Mouse (Mus musculus) lung, postnatal 0 days (tissue): Measurements from ENCODE around the gene Sptlc2. TPM values are rescaled to one million over a fixed set of nuclear protein-coding genes. Genes with fewer than 3 reads are reported as not detected.

Source experiments
- ATAC-seq: fragments of 200-750 bp; cut with Nextera tagmentation; 2 replicates; pipeline ENCODE4 v1.8.0; 2017; ENCODE audit warnings: moderate library complexity
- DNase-seq: peaks from one replicate; pipeline ENCODE4 v3.0.0-alpha.2; 2016; ENCODE audit warnings: low spot score
- H3K27ac ChIP-seq: fragments of 300-500 bp; sonication (generic); 2 replicates; pipeline ENCODE4 v1.5.1; 2014; ENCODE audit warnings: antibody characterized with exemption, mild to moderate bottlenecking, low read length, mixed read lengths
- H3K27me3 ChIP-seq: fragments of 300-500 bp; sonication (generic); replicated peaks from 2 replicates; pipeline ENCODE4 v1.6.1; 2014; ENCODE audit warnings: low read length, mixed read lengths; ENCODE audit not compliant: insufficient read depth
- H3K36me3 ChIP-seq: fragments of 300-500 bp; sonication (generic); 2 replicates; pipeline ENCODE4 v1.6.1; 2014; ENCODE audit warnings: low read length, mixed read lengths; ENCODE audit not compliant: insufficient read depth
- H3K4me1 ChIP-seq: fragments of 300-500 bp; sonication (generic); 2 replicates; pipeline ENCODE4 v1.6.1; 2014; ENCODE audit warnings: antibody characterized with exemption, low read depth, low read length, mixed read lengths; ENCODE audit not compliant: insufficient read depth
- H3K4me2 ChIP-seq: fragments of 300-500 bp; sonication (generic); replicated peaks from 2 replicates; pipeline ENCODE4 v1.6.1; 2014; ENCODE audit warnings: low read depth, mild to moderate bottlenecking, low read length, moderate library complexity, mixed read lengths
- H3K4me3 ChIP-seq: fragments of 300-500 bp; sonication (generic); 2 replicates; pipeline ENCODE4 v1.5.1; 2014; ENCODE audit warnings: low read depth, low read length
- H3K9ac ChIP-seq: fragments of 300-500 bp; sonication (generic); replicated peaks from 2 replicates; pipeline ENCODE4 v1.6.1; 2014; ENCODE audit warnings: low read depth, mild to moderate bottlenecking
- H3K9me3 ChIP-seq: fragments of 300-500 bp; sonication (generic); 2 replicates; pipeline ENCODE4 v1.6.1; 2016; ENCODE audit warnings: low read length, mixed read lengths
- CTCF ChIP-seq: IDR thresholded peaks from 2 replicates; pipeline ENCODE4 v1.5.1; 2016; ENCODE audit warnings: antibody characterized with exemption, mild to moderate bottlenecking
- EP300 ChIP-seq: IDR thresholded peaks from 2 replicates; pipeline ENCODE4 v1.6.1; 2016; ENCODE audit warnings: antibody characterized with exemption, mild to moderate bottlenecking, control low read depth
- WGBS: fragments of 180-500 bp; shearing (Covaris S2); extraction: QIAGEN DNeasy Blood & Tissue Kit; methylation state at CpG from one replicate; pipeline ENCODE4 v1.1.7; 2014; 5-methylcytosine and 5-hydroxymethylcytosine counted together
- polyA plus RNA-seq: library from polyadenylated mRNA; unstranded; fragments of >200 nt; fragmentation: Nextera tagmentation; extraction: Ambion mirVana; gene quantifications from 2 replicates; pipeline ENCODE4 v1.2.1, GENCODE M21; 2015

The Sptlc2 gene
- polyA plus RNA-seq, 1 experiment from 2014 or later = 194 TPM

- 0 out of 2 replicates have a peak, but pooled peaks cover 8% of the 10 kb centered on the region for H3K4me1 ChIP-seq
- DNase-seq (peak; percentile 50), ATAC-seq (no peak)
- no peaks in the 10 kb centered on the region for H3K9me3 ChIP-seq
- WGBS = 61% methylated on average over 3 of the region's 3 CpGs
- H3K4me3 ChIP-seq = peak overlapping the region; percentile 39; the same call in 1 of the 2 replicates
- no peaks in the 10 kb centered on the region for H3K27me3 ChIP-seq
- no peak overlapping the region for H3K9ac ChIP-seq
- H3K27ac ChIP-seq = peak overlapping the region; percentile 60
- no peaks in the 10 kb centered on the region for H3K36me3 ChIP-seq
- no peak for TF ChIP-seq CTCF
- TF ChIP-seq EP300 = no peak
- peak overlapping the region; percentile 53; the same call in 1 of the 2 replicates for H3K4me2 ChIP-seq
These were observed 1.1 kb upstream of the Sptlc2 start for GRCm38 (mm10) chr12:87389231-87389630.

DNA sequence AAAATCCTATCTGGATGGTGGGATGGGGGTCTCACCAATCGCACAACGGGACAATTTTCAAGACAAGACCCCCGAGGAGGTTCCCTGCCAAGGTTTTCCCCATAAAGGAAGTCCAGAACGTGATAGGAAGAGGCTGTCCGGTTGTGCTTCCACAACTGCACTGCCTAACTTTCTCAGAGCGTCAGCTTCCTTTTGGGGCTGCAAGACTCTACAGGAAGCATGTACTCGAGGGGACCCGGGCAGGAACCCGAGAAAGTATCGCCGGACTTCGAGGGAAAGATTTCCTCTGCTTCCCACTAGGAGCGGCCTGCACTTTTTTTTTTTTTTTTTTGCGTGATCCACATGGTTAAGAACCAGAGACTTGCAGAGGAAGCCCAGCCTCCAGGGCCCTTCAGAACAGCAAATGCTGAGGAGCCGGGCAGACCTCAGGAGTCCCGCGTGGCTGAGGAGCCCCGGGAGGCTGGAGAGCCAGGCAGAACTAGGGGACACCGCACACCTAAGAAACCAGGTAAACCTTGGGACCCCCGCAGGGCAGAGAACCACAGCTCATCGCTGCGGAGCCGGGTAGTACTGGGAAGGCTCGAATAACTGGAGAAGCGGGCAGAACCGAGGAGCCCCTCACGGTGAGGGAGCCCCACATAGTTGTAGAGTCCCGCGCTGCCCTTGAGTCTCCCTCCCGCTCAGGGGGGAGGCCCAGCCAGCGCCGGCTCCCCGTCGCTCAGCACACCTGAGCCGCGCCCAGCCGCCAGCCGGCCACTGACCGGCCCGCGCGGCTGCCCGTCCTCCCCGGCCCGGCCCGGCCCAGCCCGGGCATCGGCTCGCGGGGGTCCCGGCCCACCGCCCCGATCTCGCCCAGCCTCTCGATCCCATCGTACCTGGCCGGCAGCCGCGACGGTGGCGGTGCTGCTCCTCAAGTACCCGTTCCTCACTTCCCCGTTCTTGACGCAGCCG lies 709 bp downstream of the Sptlc2 start:
- Histone ChIP-seq H3K4me3 (peak overlapping the region; percentile 97), H3K27ac (peak overlapping the region; percentile 95), H3K4me2 (peak overlapping the region; percentile 80), H3K27me3 (no peaks in the 10 kb centered on the region), H3K4me1 (0 out of 2 replicates have a peak, but pooled peaks cover 5% of the 10 kb centered on the region), H3K36me3 (no peaks in the 10 kb centered on the region), H3K9me3 (no peaks in the 10 kb centered on the region), H3K9ac (peak overlapping the region; percentile 96)
- DNase-seq (peak; percentile 62), ATAC-seq (peak; percentile 29)
- TF ChIP-seq CTCF = no peak
- no peak for TF ChIP-seq EP300
- WGBS = under 1% methylated on average over 46 of the region's 65 CpGs

DNA sequence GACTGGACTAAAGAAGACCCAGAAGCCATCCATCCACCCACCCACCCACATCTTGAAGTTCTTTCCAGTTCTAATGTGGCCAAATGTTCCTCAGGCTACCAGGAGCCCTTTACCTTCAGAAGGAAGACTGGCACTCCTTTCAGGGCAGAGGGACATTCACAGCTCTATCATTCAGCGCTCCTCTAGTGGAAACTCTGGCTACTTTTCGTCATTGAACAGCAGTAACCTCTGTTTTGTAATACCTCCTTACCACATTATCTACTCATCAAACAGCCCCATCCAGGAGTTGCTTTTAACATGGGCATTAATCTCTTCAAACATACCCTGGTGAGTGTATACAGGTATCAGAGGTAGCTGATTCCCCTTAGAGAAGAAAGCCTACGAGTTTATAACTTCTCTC lies 3.1 kb downstream of the Sptlc2 start:
- TF ChIP-seq EP300 (no peak), CTCF (no peak)
- H3K27ac ChIP-seq = no peak overlapping the region
- no peak overlapping the region for H3K4me3 ChIP-seq
- H3K9me3 ChIP-seq = no peaks in the 10 kb centered on the region
- no peaks in the 10 kb centered on the region for H3K36me3 ChIP-seq
- no peak for ATAC-seq
- H3K4me1 ChIP-seq = 0 out of 2 replicates have a peak, but pooled peaks cover 13% of the 10 kb centered on the region
- no peaks in the 10 kb centered on the region for H3K27me3 ChIP-seq
- H3K4me2 ChIP-seq = no peak overlapping the region
- 64% methylated on average over 3 of the region's 3 CpGs for WGBS
- no peak overlapping the region for H3K9ac ChIP-seq
- no peak for DNase-seq

- Histone ChIP-seq H3K27ac (peak overlapping the region; percentile 63), H3K27me3 (no peaks in the 10 kb centered on the region), H3K4me2 (no peak overlapping the region), H3K4me3 (no peak overlapping the region), H3K4me1 (0 out of 2 replicates have a peak, but pooled peaks cover 12% of the 10 kb centered on the region), H3K36me3 (no peaks in the 10 kb centered on the region), H3K9ac (no peak overlapping the region), H3K9me3 (no peaks in the 10 kb centered on the region)
- ATAC-seq (peak; percentile 90), DNase-seq (peak; percentile 64)
- TF ChIP-seq EP300 (peak; percentile 88), CTCF (no peak)
- 5% methylated on average over 2 of the region's 2 CpGs for WGBS
These were observed 6.8 kb downstream of the Sptlc2 start for GRCm38 (mm10) chr12:87381380-87381682.

- no peak for DNase-seq
- H3K9me3 ChIP-seq = no peaks in the 10 kb centered on the region
- no peak for TF ChIP-seq EP300
- no peak for TF ChIP-seq CTCF
- H3K9ac ChIP-seq = no peak overlapping the region
- no peak overlapping the region for H3K4me3 ChIP-seq
- H3K36me3 ChIP-seq = no peaks in the 10 kb centered on the region
- H3K4me1 ChIP-seq = 0 out of 2 replicates have a peak, but pooled peaks cover 8% of the 10 kb centered on the region
- WGBS = 61% methylated on average over 10 of the region's 10 CpGs
- no peak overlapping the region for H3K4me2 ChIP-seq
- peak overlapping the region; percentile 63 for H3K27ac ChIP-seq
- peak; percentile 18; the same call in 1 of the 2 replicates for ATAC-seq
- H3K27me3 ChIP-seq = no peaks in the 10 kb centered on the region
These were observed 7.4 kb downstream of the Sptlc2 start for GRCm38 (mm10) chr12:87380586-87381379.

DNA sequence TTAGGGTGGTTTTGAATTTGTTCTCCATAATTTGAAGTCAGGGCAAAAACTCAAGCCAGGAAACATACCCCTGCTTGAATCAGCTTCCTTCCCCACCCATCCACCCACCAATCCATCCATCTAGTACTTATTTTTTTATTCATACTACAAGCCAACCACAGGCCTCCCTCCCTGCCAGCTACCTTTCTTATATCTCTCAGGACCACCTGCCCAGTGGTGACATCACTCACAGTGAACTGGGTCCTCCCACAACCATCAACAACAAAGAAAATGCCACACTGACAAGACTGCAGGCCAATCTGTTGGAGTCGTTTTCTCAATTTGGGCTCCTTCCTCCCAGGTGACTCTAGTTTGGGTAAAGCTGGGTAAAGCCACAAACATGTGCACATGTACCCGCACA lies 8.7 kb downstream of the Sptlc2 start:
- H3K9me3 ChIP-seq = no peaks in the 10 kb centered on the region
- no peaks in the 10 kb centered on the region for H3K36me3 ChIP-seq
- no peak overlapping the region for H3K27ac ChIP-seq
- H3K4me2 ChIP-seq = no peak overlapping the region
- H3K4me1 ChIP-seq = 0 out of 2 replicates have a peak, but pooled peaks cover 8% of the 10 kb centered on the region
- WGBS = 85% methylated on average over 2 of the region's 2 CpGs
- no peak overlapping the region for H3K9ac ChIP-seq
- no peak for ATAC-seq
- no peak for DNase-seq
- H3K27me3 ChIP-seq = no peaks in the 10 kb centered on the region
- no peak overlapping the region for H3K4me3 ChIP-seq
- TF ChIP-seq EP300 = no peak
- no peak for TF ChIP-seq CTCF
